Mouse (Mus musculus): Measurements from ENCODE around the gene Flrt3. TPM values are rescaled to one million over a fixed set of nuclear protein-coding genes. Genes with fewer than 3 reads are reported as not detected.

The Flrt3 gene
- total RNA-seq (2021): under 1 TPM; 0.44 to 0.48 TPM
- long read RNA-seq, experiment 1: 0 reads
- long read RNA-seq, experiment 2: 0 reads

- DNase-seq: peak; percentile 58 to 78
- intact Hi-C loops (cut with DNase I): loop anchor here (5.0 to 10.0 kb wide), 2 partner anchors 724 to 1386 kb away; no protein-coding TSS in a partner anchor
These were observed at the start of gene Flrt3 for GRCm38 (mm10) chr2:140670963-140671702. Gene Flrt3 (minus strand): TSS chr2:140671469.

GRCm38 (mm10) chr2:140717407-140717806 lies 46.1 kb upstream of the Flrt3 start:
- intact Hi-C loops (cut with DNase I): no loop called here
- no peak for DNase-seq

DNA sequence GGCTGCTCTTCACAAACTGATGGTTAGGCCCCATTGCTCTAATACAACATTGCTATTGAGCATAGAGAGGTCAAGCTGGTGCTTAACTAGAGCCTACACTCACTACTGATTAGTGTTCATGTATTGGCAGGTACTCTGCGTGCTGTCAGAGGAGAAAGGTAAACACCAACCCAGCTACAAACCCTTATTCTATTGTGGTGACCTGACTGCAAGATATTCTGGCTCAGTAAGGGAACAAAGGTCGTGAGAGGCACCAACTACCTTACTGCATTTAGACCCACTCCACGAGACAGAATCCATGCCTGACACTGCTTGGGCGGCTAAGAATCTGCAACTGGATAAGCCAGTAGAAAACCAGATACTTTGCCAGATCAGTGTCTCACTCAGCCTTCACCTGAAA lies 44.6 kb upstream of the Flrt3 start:
- DNase-seq: no peak
- intact Hi-C loops (cut with DNase I): no loop called here

- no peak for DNase-seq
- intact Hi-C loops (cut with DNase I): no loop called here
These were observed 36.3 kb upstream of the Flrt3 start for GRCm38 (mm10) chr2:140707550-140707949.

- intact Hi-C loops (cut with DNase I): no loop called here
- no peak for DNase-seq
These were observed 34.0 kb upstream of the Flrt3 start for GRCm38 (mm10) chr2:140705278-140705677.

GRCm38 (mm10) chr2:140704146-140704545 lies 32.9 kb upstream of the Flrt3 start:
- intact Hi-C loops (cut with DNase I): no loop called here
- DNase-seq: no peak

DNA sequence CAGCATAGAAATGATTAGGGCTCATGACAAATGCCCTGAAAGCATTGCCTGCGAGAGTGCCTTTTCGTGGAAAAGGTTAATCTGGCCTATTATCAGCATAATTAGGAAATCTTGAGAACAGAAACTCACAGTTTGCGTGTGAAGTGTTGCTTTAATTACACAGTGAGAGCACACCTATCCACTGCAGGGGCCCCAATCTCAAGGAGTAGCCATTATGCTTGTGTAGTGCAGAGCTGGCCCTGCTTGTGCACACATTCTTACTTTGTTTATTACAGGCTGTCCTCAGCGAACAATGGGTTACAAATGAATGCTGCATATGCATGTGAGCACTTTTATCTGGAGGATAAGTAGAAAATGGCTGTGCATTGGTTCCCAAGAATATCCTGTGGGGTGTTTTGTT lies 32.1 kb upstream of the Flrt3 start:
- intact Hi-C loops (cut with DNase I): no loop called here
- DNase-seq: no peak

DNA sequence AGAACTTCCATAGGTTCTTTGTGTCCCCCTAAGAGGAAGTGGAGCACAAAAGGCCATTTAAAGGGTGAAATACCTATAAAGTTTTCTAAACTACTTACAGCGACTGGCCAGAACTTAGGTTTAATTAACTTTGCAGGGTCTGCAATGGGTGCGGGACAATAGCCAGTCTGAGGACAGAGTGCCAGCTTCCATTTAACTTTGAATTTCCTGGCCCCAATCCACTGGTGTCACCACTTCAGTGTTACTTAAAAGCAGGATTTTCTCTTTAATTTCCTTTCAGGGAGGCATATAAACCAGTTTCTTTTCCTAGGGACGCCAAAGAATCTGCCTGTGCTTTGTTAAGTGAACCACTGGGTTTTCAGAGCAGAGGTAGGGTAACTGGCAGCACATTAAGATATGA lies 27.3 kb upstream of the Flrt3 start:
- DNase-seq: no peak
- intact Hi-C loops (cut with DNase I): no loop called here

DNA sequence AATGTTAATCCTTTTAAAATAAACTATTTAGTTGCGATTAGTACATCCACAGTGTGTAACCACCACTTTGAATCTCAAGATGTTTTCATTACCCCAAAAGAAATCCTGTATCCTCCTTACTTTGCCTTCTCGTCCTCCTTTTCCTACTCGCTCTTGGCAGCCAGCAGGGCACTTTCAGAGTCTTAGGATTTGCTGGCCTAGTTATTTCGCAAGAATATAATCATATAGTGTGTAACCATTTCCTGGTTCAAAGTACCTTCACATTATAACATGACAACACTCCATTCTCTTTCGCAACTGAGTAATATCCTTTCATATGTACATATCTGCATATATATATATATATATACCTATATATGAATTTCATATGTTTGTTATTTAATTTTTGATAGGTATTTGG lies 22.6 kb upstream of the Flrt3 start:
- DNase-seq: no peak
- intact Hi-C loops (cut with DNase I): no loop called here

DNA sequence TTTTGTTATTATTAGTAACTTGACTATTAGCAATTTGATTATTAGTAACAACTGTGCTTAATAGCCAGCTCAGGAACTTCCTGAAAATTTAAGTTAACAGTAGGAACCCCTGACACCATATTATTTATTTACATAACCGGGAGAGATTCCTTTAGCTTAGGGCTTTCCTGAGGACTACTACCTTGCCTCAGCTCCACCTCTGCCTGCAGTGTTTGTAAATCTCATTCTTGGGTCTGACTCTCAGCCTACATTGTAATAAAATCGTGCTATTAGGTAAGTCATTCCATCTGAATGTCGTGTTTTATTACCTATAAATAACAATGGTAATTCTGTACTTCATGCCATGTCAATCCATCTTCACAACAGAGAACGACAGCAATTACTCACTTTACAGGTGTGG lies 21.2 kb upstream of the Flrt3 start:
- DNase-seq: no peak
- intact Hi-C loops (cut with DNase I): no loop called here

DNA sequence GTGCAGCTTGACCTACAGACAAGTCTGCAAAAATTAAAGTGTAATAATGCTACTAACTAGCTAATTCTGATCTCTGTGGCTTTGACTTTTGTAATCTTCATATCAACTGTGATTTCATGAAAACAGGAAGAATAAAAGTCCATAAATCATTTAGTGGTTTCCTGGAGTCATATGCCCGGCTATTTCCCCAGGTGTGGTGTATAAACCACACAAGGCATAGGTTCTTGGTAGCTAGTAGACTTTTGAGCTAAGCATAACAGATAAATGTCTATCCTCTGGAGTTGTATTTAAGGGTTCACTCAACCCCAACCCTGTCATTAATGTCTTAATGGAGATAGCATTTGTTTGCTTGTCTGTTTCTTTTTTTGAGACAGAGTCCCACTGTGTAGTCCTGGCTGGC lies 20.1 kb upstream of the Flrt3 start:
- DNase-seq: no peak
- intact Hi-C loops (cut with DNase I): no loop called here

DNA sequence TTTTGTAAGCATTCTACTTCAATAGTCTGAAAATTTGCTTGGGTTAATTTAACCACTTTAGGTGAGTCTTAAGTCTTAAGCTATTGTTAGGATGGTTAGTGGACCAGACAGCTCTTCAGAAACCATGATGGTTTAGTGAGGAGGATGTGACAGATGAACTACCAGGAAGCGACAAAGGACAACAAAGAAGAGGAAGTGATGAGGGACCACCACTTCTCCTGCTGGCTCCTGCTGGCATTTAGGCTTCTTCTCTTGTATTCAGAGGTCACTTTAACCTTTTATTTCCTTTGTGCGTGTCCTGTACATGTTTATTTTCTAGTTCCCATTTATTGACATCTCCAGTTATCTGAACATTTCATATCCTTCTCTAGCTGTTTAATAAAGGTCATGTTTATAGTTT lies 19.6 kb upstream of the Flrt3 start:
- intact Hi-C loops (cut with DNase I): no loop called here
- no peak for DNase-seq

GRCm38 (mm10) chr2:140676728-140677127 lies 5.5 kb upstream of the Flrt3 start:
- no peak for DNase-seq

GRCm38 (mm10) chr2:140673466-140673865 lies 2.2 kb upstream of the Flrt3 start:
- no peak for DNase-seq
- intact Hi-C loops (cut with DNase I): loop anchor here (5.0 to 10.0 kb wide), 2 partner anchors 721 to 1384 kb away; no protein-coding TSS in a partner anchor

More at GRCm38 (mm10) chr2:140676728-140677127, 5.5 kb upstream of the Flrt3 start:
- intact Hi-C loops (cut with DNase I): loop anchor here (10.0 kb wide), 1 partner anchor 718 kb away; no protein-coding TSS in a partner anchor

- intact Hi-C loops (cut with DNase I): loop anchor here (5.0 to 10.0 kb wide), 2 partner anchors 724 to 1387 kb away; no protein-coding TSS in a partner anchor
- peak; percentile 4 to 8 for DNase-seq
These were observed 812 bp downstream of the Flrt3 start for GRCm38 (mm10) chr2:140670457-140670856.

GRCm38 (mm10) chr2:140669786-140670185 lies 1.5 kb downstream of the Flrt3 start:
- intact Hi-C loops (cut with DNase I): loop anchor here (5.0 to 10.0 kb wide), 2 partner anchors 725 to 1388 kb away; no protein-coding TSS in a partner anchor

DNA sequence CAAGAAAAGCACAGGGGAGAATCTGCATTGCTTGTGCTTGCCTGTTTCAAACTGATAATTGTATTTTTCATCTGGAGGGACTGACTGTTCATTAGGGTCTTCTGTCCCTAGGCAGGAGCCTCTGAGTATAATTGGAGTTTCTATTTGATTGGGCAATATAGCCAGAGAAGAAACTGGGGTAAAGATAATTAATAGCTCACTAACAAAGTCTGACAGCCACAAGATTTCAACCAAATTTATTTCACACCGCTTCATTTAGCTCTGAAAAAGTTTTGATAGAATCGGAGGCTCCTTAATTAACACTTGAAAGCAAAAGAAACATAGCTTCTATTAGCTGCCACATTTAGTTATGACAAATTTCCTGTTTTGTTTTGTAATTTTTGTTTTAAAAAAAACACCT lies 2.2 kb downstream of the Flrt3 start:
- no peak for DNase-seq
- intact Hi-C loops (cut with DNase I): no loop called here

More at GRCm38 (mm10) chr2:140669786-140670185, 1.5 kb downstream of the Flrt3 start:
- no peak for DNase-seq

DNA sequence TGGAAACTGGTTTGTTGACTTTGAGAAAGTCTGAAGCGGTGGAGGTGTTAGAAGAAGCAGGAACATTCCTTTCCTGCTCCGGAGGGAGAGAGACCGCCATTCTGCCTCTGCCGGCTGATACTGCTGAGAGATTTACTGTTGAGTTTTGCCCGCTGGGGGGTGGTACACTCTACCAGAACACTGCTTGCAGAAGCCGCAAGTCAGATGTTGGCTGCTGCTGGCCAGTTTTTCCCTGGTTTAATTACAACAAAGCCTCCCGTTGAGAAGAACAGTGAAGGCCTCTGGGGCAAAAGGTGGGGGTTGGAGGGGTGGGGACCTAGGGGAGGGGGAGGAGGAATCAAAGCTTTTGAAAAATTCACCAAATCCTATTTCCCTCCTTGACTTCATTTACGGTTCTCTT lies 3.0 kb downstream of the Flrt3 start:
- DNase-seq: peak; percentile 30 to 64
- intact Hi-C loops (cut with DNase I): no loop called here

DNA sequence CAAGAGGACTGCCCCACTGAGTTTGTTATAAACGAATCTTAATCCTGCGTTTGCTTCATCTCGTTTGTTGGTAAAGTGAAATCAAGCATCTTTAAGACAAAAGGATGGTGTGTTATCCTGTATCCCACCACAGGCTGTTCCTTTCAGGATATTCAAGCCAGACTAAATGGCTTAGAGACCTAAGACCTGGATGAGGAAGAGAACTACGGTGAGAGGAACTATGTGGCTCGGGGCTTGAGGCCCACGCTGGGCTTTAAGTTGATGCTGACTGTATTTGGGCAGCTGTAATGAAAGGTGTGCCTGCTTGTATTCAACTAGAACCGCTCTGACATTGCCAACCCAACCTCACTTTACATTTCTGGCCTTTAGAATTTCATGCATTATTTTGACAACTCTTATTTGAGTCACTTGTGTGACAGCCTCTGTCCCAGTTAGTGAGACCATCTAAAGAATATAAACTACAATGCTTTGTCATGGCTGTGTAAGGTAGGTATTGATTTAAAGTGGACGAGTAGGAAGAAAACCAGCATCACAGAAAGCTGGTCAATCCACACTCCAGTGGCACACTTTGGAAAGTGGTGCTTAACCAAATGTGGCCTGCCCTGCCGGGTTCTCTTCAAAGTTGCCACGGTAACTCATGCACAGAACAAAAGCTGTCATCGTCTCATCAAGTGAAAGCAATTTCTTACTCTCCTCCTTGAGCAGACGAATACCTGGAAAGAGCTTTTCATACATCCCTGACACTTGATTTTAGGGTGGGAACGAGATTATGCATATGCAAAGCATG lies 3.8 kb downstream of the Flrt3 start:
- no peak for DNase-seq
- intact Hi-C loops (cut with DNase I): loop anchor here (2.0 kb wide), 1 partner anchor 1587 kb away; no protein-coding TSS in a partner anchor

- intact Hi-C loops (cut with DNase I): loop anchor here (2.0 kb wide), 1 partner anchor 1588 kb away; no protein-coding TSS in a partner anchor
- no peak for DNase-seq
These were observed 4.4 kb downstream of the Flrt3 start for GRCm38 (mm10) chr2:140666846-140667245.

- intact Hi-C loops (cut with DNase I): no loop called here
- no peak for DNase-seq
These were observed 6.9 kb downstream of the Flrt3 start for GRCm38 (mm10) chr2:140664381-140664780.

Measured in heart, postnatal 14 days (tissue).